13 mouse cellular contexts compared by ENCODE assay signal in genomic region chr6:146112211-146112610, GRCm38 (mm10).
A peak's percentile ranks its signal among the peaks of the same experiment; 100 is the strongest.
DNase-seq lines count a peak whose midpoint lies in the region; ATAC-seq and TF ChIP-seq lines count a peak whose summit lies in the region.
"Had no signal": no experiment of that assay in that cellular context is flagged by ENCODE, and none has a peak within 500 bp of the region (broad histone marks: within the 10 kb centered on the region; RNA-seq: fewer than 3 reads in every experiment).

No protein-coding gene starts in this region.

- H3K9me3 ChIP-seq in forebrain, embryonic 14.5 days (replicated peaks; ENCODE audit: control insufficient read depth, low read length), result no peaks in the 10 kb centered on the region
- H3K9me3 ChIP-seq in forebrain, postnatal 0 days (ENCODE audit: low read length), result no peaks in the 10 kb centered on the region
- no peaks in the 10 kb centered on the region for H3K9me3 ChIP-seq in hindbrain, embryonic 15.5 days
- H3K9me3 ChIP-seq in midbrain, postnatal 0 days (ENCODE audit: low read length), result no peaks in the 10 kb centered on the region
- H3K9me3 ChIP-seq in liver, embryonic 12.5 days (replicated peaks), result no peaks in the 10 kb centered on the region
- H3K9me3 ChIP-seq: embryonic facial prominence, embryonic 15.5 days; heart, embryonic 15.5 days had no signal

- no peak overlapping the region for H3K9ac ChIP-seq in forebrain, embryonic 14.5 days (ENCODE audit: low read length)
- no peak overlapping the region for H3K9ac ChIP-seq in forebrain, postnatal 0 days
- no peak overlapping the region for H3K9ac ChIP-seq in hindbrain, embryonic 15.5 days
- H3K9ac ChIP-seq in midbrain, postnatal 0 days (replicated peaks; ENCODE audit: low read length, poor library complexity, severe bottlenecking), result no peak overlapping the region
- no peak overlapping the region for H3K9ac ChIP-seq in liver, embryonic 12.5 days
- H3K9ac ChIP-seq: embryonic facial prominence, embryonic 15.5 days; heart, embryonic 15.5 days; liver, embryonic 14.5 days had no signal

- H3K4me2 ChIP-seq in forebrain, embryonic 14.5 days (ENCODE audit: low read length), result no peak overlapping the region
- no peak overlapping the region for H3K4me2 ChIP-seq in forebrain, postnatal 0 days (ENCODE audit: low read depth)
- no peak overlapping the region for H3K4me2 ChIP-seq in hindbrain, embryonic 15.5 days
- no peak overlapping the region for H3K4me2 ChIP-seq in midbrain, postnatal 0 days (ENCODE audit: low read depth, low read length, poor library complexity, severe bottlenecking)
- no peak overlapping the region for H3K4me2 ChIP-seq in liver, embryonic 12.5 days
- H3K4me2 ChIP-seq: embryonic facial prominence, embryonic 15.5 days; heart, embryonic 15.5 days had no signal

- WGBS in forebrain, embryonic 14.5 days, result 62% methylated on average over 7 of the region's 7 CpGs
- 51% methylated on average over 7 of the region's 7 CpGs for WGBS in forebrain, postnatal 0 days
- 32% methylated on average over 7 of the region's 7 CpGs for WGBS in hindbrain, embryonic 15.5 days
- WGBS in midbrain, postnatal 0 days, result 47% methylated on average over 7 of the region's 7 CpGs
- 59% methylated on average over 7 of the region's 7 CpGs for WGBS in liver, embryonic 12.5 days (ENCODE audit: insufficient replicate concordance)

- TF ChIP-seq CTCF in forebrain, postnatal 0 days (IDR thresholded peaks at IDR 0.05; ENCODE audit: low read depth), result no peak
- TF ChIP-seq CTCF in brain, embryonic 14.5 days (IDR thresholded peaks at IDR 0.05; ENCODE audit: borderline replicate concordance, extremely low read depth, insufficient read depth, insufficient read length), result no peak
- no peak for TF ChIP-seq CTCF in midbrain, postnatal 0 days (IDR thresholded peaks at IDR 0.05)

- no peaks in the 10 kb centered on the region for H3K27me3 ChIP-seq in forebrain, embryonic 14.5 days (replicated peaks; ENCODE audit: control insufficient read depth, insufficient read depth, low read length)
- H3K27me3 ChIP-seq in forebrain, postnatal 0 days (ENCODE audit: insufficient read depth, low read length), result no peaks in the 10 kb centered on the region
- no peaks in the 10 kb centered on the region for H3K27me3 ChIP-seq in hindbrain, embryonic 15.5 days
- H3K27me3 ChIP-seq in midbrain, postnatal 0 days (ENCODE audit: insufficient read depth, low read length), result no peaks in the 10 kb centered on the region
- no peaks in the 10 kb centered on the region for H3K27me3 ChIP-seq in liver, embryonic 12.5 days (replicated peaks)
- H3K27me3 ChIP-seq: embryonic facial prominence, embryonic 15.5 days; heart, embryonic 15.5 days had no signal

- H3K27ac ChIP-seq in forebrain, embryonic 14.5 days (ENCODE audit: low read depth, low read length), result no peak overlapping the region
- H3K27ac ChIP-seq in forebrain, postnatal 0 days (ENCODE audit: low read depth, low read length), result no peak overlapping the region
- H3K27ac ChIP-seq in hindbrain, embryonic 15.5 days (replicated peaks), result peak overlapping the region; percentile 66
- H3K27ac ChIP-seq in midbrain, postnatal 0 days (ENCODE audit: low read depth, low read length), result no peak overlapping the region
- H3K27ac ChIP-seq in liver, embryonic 12.5 days, result no peak overlapping the region
- H3K27ac ChIP-seq: embryonic facial prominence, embryonic 15.5 days; heart, embryonic 15.5 days; liver, embryonic 14.5 days had no signal

- no peaks in the 10 kb centered on the region for H3K36me3 ChIP-seq in forebrain, embryonic 14.5 days (ENCODE audit: control insufficient read depth, insufficient read depth, low read length)
- H3K36me3 ChIP-seq in forebrain, postnatal 0 days (ENCODE audit: insufficient read depth), result no peaks in the 10 kb centered on the region
- no peaks in the 10 kb centered on the region for H3K36me3 ChIP-seq in hindbrain, embryonic 15.5 days
- H3K36me3 ChIP-seq in midbrain, postnatal 0 days (ENCODE audit: insufficient read depth, low read length), result no peaks in the 10 kb centered on the region
- no peaks in the 10 kb centered on the region for H3K36me3 ChIP-seq in liver, embryonic 12.5 days
- H3K36me3 ChIP-seq: embryonic facial prominence, embryonic 15.5 days; heart, embryonic 15.5 days had no signal

- 0 out of 2 replicates have a peak, but pooled peaks have one; percentile 15 for ATAC-seq in forebrain, embryonic 14.5 days
- no peak for ATAC-seq in forebrain, postnatal 0 days
- ATAC-seq in hindbrain, embryonic 15.5 days (ENCODE audit: low FRiP score, low read depth), result no peak
- ATAC-seq in midbrain, postnatal 0 days (ENCODE audit: low FRiP score), result no peak
- ATAC-seq in megakaryocyte-erythroid progenitor cell, adult 5-6 weeks (replicated peaks; ENCODE audit: low FRiP score, low TSS enrichment, poor library complexity, severe bottlenecking), result no peak
- ATAC-seq in liver, embryonic 12.5 days, result no peak

- TF ChIP-seq POLR2A in brain, embryonic 14.5 days (IDR thresholded peaks at IDR 0.05; ENCODE audit: borderline replicate concordance, extremely low read depth, insufficient read depth, insufficient read length, poor library complexity, severe bottlenecking), result no peak

- DNase-seq in forebrain, embryonic 14.5 days (ENCODE audit: low spot score), result no peak
- DNase-seq in forebrain, postnatal 0 days, result no peak
- DNase-seq in brain, embryonic 14.5 days (ENCODE audit: low read depth), result peak; percentile 48
- DNase-seq in midbrain, postnatal 0 days (ENCODE audit: low spot score), result peak; percentile 26
- no peak for DNase-seq in c-Kit-positive CD71-positive TER-119-positive erythroid progenitor cells, embryonic 14.5 days (ENCODE audit: low spot score)
- DNase-seq: adrenal gland, postnatal 14 days; cerebellum, postnatal 36 days had no signal

- no peak overlapping the region for H3K4me3 ChIP-seq in forebrain, embryonic 14.5 days (ENCODE audit: low read depth, low read length)
- no peak overlapping the region for H3K4me3 ChIP-seq in forebrain, postnatal 0 days (ENCODE audit: low read depth, low read length)
- H3K4me3 ChIP-seq in hindbrain, embryonic 15.5 days, result no peak overlapping the region
- no peak overlapping the region for H3K4me3 ChIP-seq in midbrain, postnatal 0 days (ENCODE audit: low read depth, low read length)
- no peak overlapping the region for H3K4me3 ChIP-seq in liver, embryonic 12.5 days
- H3K4me3 ChIP-seq: embryonic facial prominence, embryonic 15.5 days; heart, embryonic 15.5 days had no signal

- H3K4me1 ChIP-seq in forebrain, embryonic 14.5 days (ENCODE audit: control insufficient read depth, insufficient read depth, low read length), result peaks cover 19% of the 10 kb centered on the region
- no peaks in the 10 kb centered on the region for H3K4me1 ChIP-seq in forebrain, postnatal 0 days (ENCODE audit: insufficient read depth)
- H3K4me1 ChIP-seq in hindbrain, embryonic 15.5 days (replicated peaks), result peaks cover 42% of the 10 kb centered on the region
- peaks cover 6% of the 10 kb centered on the region; the same call in 1 of the 2 replicates for H3K4me1 ChIP-seq in midbrain, postnatal 0 days (ENCODE audit: insufficient read depth, low read length)
- no peaks in the 10 kb centered on the region for H3K4me1 ChIP-seq in liver, embryonic 12.5 days

Comparison
In these comparisons a context has a peak if more than half of its experiments do, and no peak if none do; other contexts are left out.
1. DNase-seq: peak in brain, embryonic 14.5 days (single experiment) and midbrain, postnatal 0 days (single experiment); none in forebrain, embryonic 14.5 days (single experiment), forebrain, postnatal 0 days (single experiment) and c-Kit-positive CD71-positive TER-119-positive erythroid progenitor cells, embryonic 14.5 days (single experiment).